8 mouse cellular contexts compared by ENCODE assay signal in genomic region chr16:13255855-13256635, GRCm38 (mm10). TPM values are rescaled to one million over a fixed set of nuclear protein-coding genes. Genes with fewer than 3 reads are reported as not detected.
DNase-seq lines count a peak whose midpoint lies in the region; ATAC-seq and TF ChIP-seq lines count a peak whose summit lies in the region.

TSS of gene Mrtfb (plus strand) at chr16:13256481.

- in situ Hi-C loops in CH12.LX (cut with MboI; ENCODE audit: low pct_ligation_motif_present, low pct_unique_long_range_greater_than_20kb, low sequenced_read_pairs) = no loop called here

- no peaks in the 10 kb centered on the region for H3K79me2 ChIP-seq in CH12.LX (replicated peaks; ENCODE audit: control insufficient read depth, extremely low read depth, insufficient read depth, poor library complexity, severe bottlenecking)

- no peak for TF ChIP-seq EP300 in CH12.LX (IDR thresholded peaks at IDR 0.05; ENCODE audit: low read length)

- peaks cover 0 to 4% of the 10 kb centered on the region in 2 experiments for H3K36me3 ChIP-seq in CH12.LX (replicated peaks in 1 of 2; ENCODE audit: control insufficient read depth in 1 of 2, insufficient read depth in 1 of 2, low read length in 1 of 2)
- no peaks in the 10 kb centered on the region for H3K36me3 ChIP-seq in forebrain, embryonic 10.5 days (replicated peaks)
- H3K36me3 ChIP-seq in heart, embryonic 15.5 days = no peaks in the 10 kb centered on the region
- no peaks in the 10 kb centered on the region for H3K36me3 ChIP-seq in liver, embryonic 13.5 days
- H3K36me3 ChIP-seq in stomach, embryonic 14.5 days (ENCODE audit: control insufficient read depth, insufficient read depth, low read length) = no peaks in the 10 kb centered on the region

- H3K27me3 ChIP-seq in CH12.LX (replicated peaks) = no peaks in the 10 kb centered on the region
- no peaks in the 10 kb centered on the region for H3K27me3 ChIP-seq in forebrain, embryonic 10.5 days (ENCODE audit: poor library complexity, severe bottlenecking)
- no peaks in the 10 kb centered on the region for H3K27me3 ChIP-seq in heart, embryonic 15.5 days
- peaks cover 4% of the 10 kb centered on the region; the same call in 1 of the 2 replicates for H3K27me3 ChIP-seq in liver, embryonic 13.5 days
- no peaks in the 10 kb centered on the region for H3K27me3 ChIP-seq in stomach, embryonic 14.5 days (ENCODE audit: control insufficient read depth, insufficient read depth, low read length)

- peak; percentile 83 for TF ChIP-seq POLR2A in CH12.LX (IDR thresholded peaks at IDR 0.05; ENCODE audit: low read depth, low read length)

- peak; percentile 86 for ATAC-seq in heart, embryonic 15.5 days (replicated peaks; ENCODE audit: insufficient number of reproducible peaks, insufficient read depth, low FRiP score, low read depth)
- ATAC-seq in liver, embryonic 13.5 days (ENCODE audit: low read depth) = peak; percentile 85
- ATAC-seq in stomach, embryonic 14.5 days (ENCODE audit: insufficient number of reproducible peaks, insufficient read depth, low FRiP score, low read depth) = peak; percentile 90

- peak within 1 kb of the TSS; percentile 87 for H3K4me2 ChIP-seq in CH12.LX (ENCODE audit: insufficient read depth, low read depth, poor library complexity, severe bottlenecking)
- H3K4me2 ChIP-seq in heart, embryonic 15.5 days = peak within 1 kb of the TSS; percentile 76
- H3K4me2 ChIP-seq in liver, embryonic 13.5 days = peak within 1 kb of the TSS; percentile 96
- peak within 1 kb of the TSS; percentile 66 for H3K4me2 ChIP-seq in stomach, embryonic 14.5 days (replicated peaks; ENCODE audit: low read depth, low read length)

- H3K9me3 ChIP-seq in CH12.LX (replicated peaks; ENCODE audit: low read length) = no peaks in the 10 kb centered on the region
- H3K9me3 ChIP-seq in forebrain, embryonic 10.5 days = no peaks in the 10 kb centered on the region
- no peaks in the 10 kb centered on the region for H3K9me3 ChIP-seq in heart, embryonic 15.5 days (replicated peaks)
- no peaks in the 10 kb centered on the region for H3K9me3 ChIP-seq in liver, embryonic 13.5 days (replicated peaks)
- no peaks in the 10 kb centered on the region for H3K9me3 ChIP-seq in stomach, embryonic 14.5 days (ENCODE audit: control insufficient read depth, low read depth, low read length)

- H3K4me3 ChIP-seq in CH12.LX (replicated peaks in 1 of 3; ENCODE audit: low read depth in 2 of 3, low read length in 2 of 3, poor library complexity in 1 of 3) = peak within 1 kb of the TSS; percentile 66 to 81 (median 74)
- peak within 1 kb of the TSS; percentile 93 for H3K4me3 ChIP-seq in forebrain, embryonic 10.5 days
- peak within 1 kb of the TSS; percentile 95 for H3K4me3 ChIP-seq in heart, embryonic 15.5 days
- H3K4me3 ChIP-seq in liver, embryonic 13.5 days (replicated peaks) = peak within 1 kb of the TSS; percentile 75
- peak within 1 kb of the TSS; percentile 89 for H3K4me3 ChIP-seq in stomach, embryonic 14.5 days (ENCODE audit: low read depth, low read length)

- DNase-seq in CH12.LX (ENCODE audit: extremely low read depth) = peak; percentile 89
- DNase-seq in c-Kit-positive CD71-negative TER-119-negative erythroid progenitor cells, embryonic 14.5 days (ENCODE audit: low read depth) = peak; percentile 72
- DNase-seq in forebrain, embryonic 10.5 days (ENCODE audit: extremely low spot score, low spot score) = peak; percentile 89
- DNase-seq in kidney, postnatal 14 days = peak; percentile 95
- peak; percentile 81 for DNase-seq in liver, embryonic 13.5 days
- DNase-seq in natural killer cell, adult 2 months (ENCODE audit: low spot score in 2 of 2) = peak; percentile 90 to 91

- 1% methylated on average over 43 of the region's 56 CpGs for WGBS in forebrain, embryonic 10.5 days
- under 1% methylated on average over 56 of the region's 56 CpGs for WGBS in heart, embryonic 15.5 days
- WGBS in liver, embryonic 13.5 days (ENCODE audit: insufficient replicate concordance) = 2% methylated on average over 48 of the region's 56 CpGs
- 1% methylated on average over 51 of the region's 56 CpGs for WGBS in stomach, embryonic 14.5 days

- peak within 1 kb of the TSS; percentile 67 for H3K9ac ChIP-seq in CH12.LX (ENCODE audit: insufficient read depth, low read depth)
- H3K9ac ChIP-seq in heart, embryonic 15.5 days = peak within 1 kb of the TSS; percentile 93
- peak within 1 kb of the TSS; percentile 82 for H3K9ac ChIP-seq in liver, embryonic 13.5 days
- H3K9ac ChIP-seq in stomach, embryonic 14.5 days (replicated peaks; ENCODE audit: low read depth, low read length) = peak within 1 kb of the TSS; percentile 90

- TF ChIP-seq RAD21 in CH12.LX (IDR thresholded peaks at IDR 0.05; ENCODE audit: low read depth, low read length) = no peak

- dilution Hi-C loops in CH12.LX (cut with MboI; ENCODE audit: extremely low pct_ligation_motif_present, extremely low pct_unique_long_range_greater_than_20kb, low sequenced_read_pairs) = no loop called here

- no peak for TF ChIP-seq CTCF in CH12.LX (conservative IDR thresholded peaks at IDR 0.05 in 1 of 2, IDR thresholded peaks at IDR 0.05 in 1 of 2; ENCODE audit: low read depth in 2 of 2, low read length in 2 of 2)

- no peak within 1 kb of the TSS for H3K27ac ChIP-seq in CH12.LX (ENCODE audit: insufficient read depth, low read depth)
- peak within 1 kb of the TSS; percentile 98 for H3K27ac ChIP-seq in forebrain, embryonic 10.5 days
- H3K27ac ChIP-seq in heart, embryonic 15.5 days = peak within 1 kb of the TSS; percentile 72
- peak within 1 kb of the TSS; percentile 47 for H3K27ac ChIP-seq in liver, embryonic 13.5 days
- peak within 1 kb of the TSS; percentile 84 for H3K27ac ChIP-seq in stomach, embryonic 14.5 days (ENCODE audit: low read length)

- peaks cover 10 to 32% of the 10 kb centered on the region in 2 experiments for H3K4me1 ChIP-seq in CH12.LX (ENCODE audit: control insufficient read depth in 1 of 2, insufficient read depth in 2 of 2)
- H3K4me1 ChIP-seq in forebrain, embryonic 10.5 days = peaks cover 21% of the 10 kb centered on the region
- H3K4me1 ChIP-seq in heart, embryonic 15.5 days (replicated peaks) = peaks cover 37% of the 10 kb centered on the region
- H3K4me1 ChIP-seq in liver, embryonic 13.5 days (replicated peaks) = peaks cover 31% of the 10 kb centered on the region
- peaks cover 17% of the 10 kb centered on the region; the same call in 1 of the 2 replicates for H3K4me1 ChIP-seq in stomach, embryonic 14.5 days (ENCODE audit: control insufficient read depth, insufficient read depth, low read length)

TF ChIP-seq in CH12.LX, 34 proteins besides CTCF, POLR2A, EP300 and RAD21:
- TF ChIP-seq TCF12 (IDR thresholded peaks at IDR 0.05; ENCODE audit: low read depth, low read length) = peak; percentile 46
- TF ChIP-seq ELF1 (IDR thresholded peaks at IDR 0.05; ENCODE audit: low read depth, low read length) = no peak; the same call in 1 of the 2 replicates
- peak; percentile 49; the same call in 1 of the 2 replicates for TF ChIP-seq MXI1 (IDR thresholded peaks at IDR 0.05; ENCODE audit: low read depth, low read length)
- no peak for TF ChIP-seq MAFK (IDR thresholded peaks at IDR 0.05; ENCODE audit: insufficient replicate concordance, low read length)
- TF ChIP-seq CHD2 (IDR thresholded peaks at IDR 0.05; ENCODE audit: low read length) = peak; percentile 100
- no peak for TF ChIP-seq ZKSCAN1 (IDR thresholded peaks at IDR 0.05; ENCODE audit: borderline replicate concordance, low read depth, low read length)
- peak; percentile 31; the same call in 1 of the 2 replicates for TF ChIP-seq ZMIZ1 (IDR thresholded peaks at IDR 0.05; ENCODE audit: low read depth, low read length)
- no peak for TF ChIP-seq KAT2A (IDR thresholded peaks at IDR 0.05; ENCODE audit: insufficient replicate concordance, low read length)
- TF ChIP-seq USF1 (IDR thresholded peaks at IDR 0.05; ENCODE audit: low read depth, low read length) = no peak
- no peak; the same call in 1 of the 2 replicates for TF ChIP-seq SIN3A (IDR thresholded peaks at IDR 0.05; ENCODE audit: low read length)
- TF ChIP-seq UBTF (IDR thresholded peaks at IDR 0.05; ENCODE audit: low read depth, low read length) = peak; percentile 56; the same call in 1 of the 2 replicates
- TF ChIP-seq HCFC1 (IDR thresholded peaks at IDR 0.05; ENCODE audit: low read depth, low read length) = no peak; the same call in 1 of the 2 replicates
- peak; percentile 68 for TF ChIP-seq NELFE (IDR thresholded peaks at IDR 0.05; ENCODE audit: low read depth, low read length)
- TF ChIP-seq TBP (conservative IDR thresholded peaks at IDR 0.05; ENCODE audit: low read depth, low read length) = 0 out of 2 replicates have a peak, but pooled peaks have one; percentile 12
- no peak for TF ChIP-seq ZC3H11A (IDR thresholded peaks at IDR 0.05; ENCODE audit: low read depth, low read length)
- peak; percentile 99 for TF ChIP-seq NRF1 (IDR thresholded peaks at IDR 0.05; ENCODE audit: low read depth, low read length)

RNA-seq across cellular contexts. Expression of gene Mrtfb, which starts in this region (rescaled TPM):
- 4.4 and 4.6 TPM in 2 replicates for total RNA-seq in CH12.LX (2012; rRNA removed)
- 2.5 and 3.2 TPM in 2 replicates for total RNA-seq in CH12.LX (2014; rRNA removed)
- 7.0 and 9.4 TPM in 2 replicates for polyA plus RNA-seq in CH12.LX (2012; ENCODE audit: insufficient read length, low read depth)
- polyA plus RNA-seq in forebrain, embryonic 10.5 days (2016; fragmentation: Nextera tagmentation; extraction: Ambion mirVana) = 17.9 and 19.1 TPM in 2 replicates
- polyA plus RNA-seq in heart, embryonic 15.5 days (2015; fragmentation: Nextera tagmentation; extraction: Ambion mirVana) = 14.0 and 15.5 TPM in 2 replicates
- 3.2 and 3.7 TPM in 2 replicates for polyA plus RNA-seq in liver, embryonic 13.5 days (2015; fragmentation: Nextera tagmentation; extraction: Ambion mirVana)
- polyA plus RNA-seq in stomach, embryonic 14.5 days (2014; fragmentation: Nextera tagmentation; extraction: Ambion mirVana) = 33.3 and 33.4 TPM in 2 replicates
